ENCODE assay signal across 17 mouse cellular contexts in the genomic region with DNA sequence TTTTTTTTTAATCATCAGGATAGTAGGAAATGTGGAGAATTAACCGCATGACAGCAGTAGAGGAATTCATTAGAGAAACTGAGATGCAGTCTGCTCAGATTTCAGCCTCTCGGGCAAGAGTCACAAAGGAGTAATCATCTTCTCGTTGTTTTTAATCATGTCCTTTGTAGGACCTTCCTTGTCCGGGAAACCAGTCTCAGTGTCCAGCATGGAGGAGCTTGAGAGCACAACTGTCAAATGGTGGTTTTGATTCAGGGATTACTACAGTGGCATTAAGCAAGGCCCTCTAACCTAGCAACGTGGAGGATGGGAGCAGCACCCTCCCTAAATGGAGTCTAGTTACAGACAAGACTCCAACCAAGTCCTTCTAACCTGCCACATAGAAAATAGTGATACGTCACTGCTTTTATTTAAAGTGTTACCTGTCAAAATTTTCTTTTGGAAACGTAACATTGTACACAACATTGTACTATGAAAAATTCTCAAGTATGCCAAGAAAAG.
DNase-seq lines count a peak whose midpoint lies in the region; ATAC-seq lines count a peak whose summit lies in the region.
"Had no signal": no experiment of that assay in that cellular context is flagged by ENCODE, and none has a peak within 500 bp of the region (broad histone marks: within the 10 kb centered on the region; RNA-seq: fewer than 3 reads in every experiment).

No protein-coding gene starts in this region.

- H3K36me3 ChIP-seq in embryonic facial prominence, embryonic 13.5 days = no peaks in the 10 kb centered on the region; the same call in 1 of the 2 replicates
- no peaks in the 10 kb centered on the region for H3K36me3 ChIP-seq in embryonic facial prominence, embryonic 10.5 days (replicated peaks)
- no peaks in the 10 kb centered on the region for H3K36me3 ChIP-seq in kidney, embryonic 16.5 days (ENCODE audit: insufficient read depth, low read length)
- H3K36me3 ChIP-seq in embryonic facial prominence, embryonic 15.5 days = no peaks in the 10 kb centered on the region
- H3K36me3 ChIP-seq: heart, embryonic 12.5 days; hindbrain, embryonic 15.5 days had no signal

- H3K27ac ChIP-seq in embryonic facial prominence, embryonic 13.5 days = peak overlapping the region; percentile 71; the same call in 1 of the 2 replicates
- H3K27ac ChIP-seq in embryonic facial prominence, embryonic 10.5 days (replicated peaks) = no peak overlapping the region
- H3K27ac ChIP-seq in kidney, embryonic 16.5 days (ENCODE audit: low read length) = peak overlapping the region; percentile 88
- H3K27ac ChIP-seq in embryonic facial prominence, embryonic 15.5 days (replicated peaks) = peak overlapping the region; percentile 63; the same call in 1 of the 2 replicates
- H3K27ac ChIP-seq: gastrocnemius, adult 2 months; hindbrain, embryonic 15.5 days had no signal

- WGBS in embryonic facial prominence, embryonic 13.5 days = 50% methylated on average over 7 of the region's 7 CpGs
- WGBS in embryonic facial prominence, embryonic 10.5 days = 69% methylated on average over 7 of the region's 7 CpGs
- WGBS in kidney, embryonic 16.5 days = 45% methylated on average over 7 of the region's 7 CpGs
- 48% methylated on average over 7 of the region's 7 CpGs for WGBS in embryonic facial prominence, embryonic 15.5 days

- no peak overlapping the region for H3K4me2 ChIP-seq in embryonic facial prominence, embryonic 13.5 days
- no peak overlapping the region for H3K4me2 ChIP-seq in kidney, embryonic 16.5 days (replicated peaks; ENCODE audit: low read depth, low read length)
- no peak overlapping the region for H3K4me2 ChIP-seq in embryonic facial prominence, embryonic 15.5 days (replicated peaks)
- H3K4me2 ChIP-seq: heart, embryonic 12.5 days; hindbrain, embryonic 15.5 days had no signal

- H3K9me3 ChIP-seq in embryonic facial prominence, embryonic 13.5 days = peaks cover 14% of the 10 kb centered on the region
- peaks cover 11% of the 10 kb centered on the region; the same call in 1 of the 2 replicates for H3K9me3 ChIP-seq in embryonic facial prominence, embryonic 10.5 days
- H3K9me3 ChIP-seq in kidney, embryonic 16.5 days (ENCODE audit: low read length) = peaks cover 4% of the 10 kb centered on the region
- no peaks in the 10 kb centered on the region for H3K9me3 ChIP-seq in embryonic facial prominence, embryonic 15.5 days (replicated peaks)
- H3K9me3 ChIP-seq: heart, embryonic 12.5 days had no signal

- H3K4me3 ChIP-seq in embryonic facial prominence, embryonic 13.5 days = no peak overlapping the region
- H3K4me3 ChIP-seq in embryonic facial prominence, embryonic 10.5 days = no peak overlapping the region
- H3K4me3 ChIP-seq in kidney, embryonic 16.5 days (ENCODE audit: low read length) = no peak overlapping the region
- no peak overlapping the region for H3K4me3 ChIP-seq in embryonic facial prominence, embryonic 15.5 days (replicated peaks)
- H3K4me3 ChIP-seq: gastrocnemius, adult 2 months; heart, embryonic 12.5 days; hindbrain, embryonic 15.5 days had no signal

- no peak for ATAC-seq in embryonic facial prominence, embryonic 13.5 days (ENCODE audit: insufficient number of reproducible peaks, insufficient read depth, low FRiP score, low TSS enrichment, low read depth)
- peak; percentile 50; the same call in 1 of the 2 replicates for ATAC-seq in kidney, embryonic 16.5 days (ENCODE audit: low FRiP score, low TSS enrichment)
- no peak for ATAC-seq in embryonic facial prominence, embryonic 15.5 days (ENCODE audit: insufficient number of reproducible peaks, low FRiP score, low TSS enrichment, low read depth)
- ATAC-seq: forebrain, embryonic 14.5 days had no signal

- intact Hi-C loops in left cerebral cortex, postnatal 14 days (cut with DNase I) = no loop called here

- peaks cover 7% of the 10 kb centered on the region; the same call in 1 of the 2 replicates for H3K4me1 ChIP-seq in embryonic facial prominence, embryonic 13.5 days
- H3K4me1 ChIP-seq in embryonic facial prominence, embryonic 10.5 days = peaks cover 8% of the 10 kb centered on the region; the same call in 1 of the 2 replicates
- peaks cover 12% of the 10 kb centered on the region for H3K4me1 ChIP-seq in kidney, embryonic 16.5 days (ENCODE audit: insufficient read depth, low read length)
- H3K4me1 ChIP-seq in embryonic facial prominence, embryonic 15.5 days = peaks cover 15% of the 10 kb centered on the region
- H3K4me1 ChIP-seq: heart, embryonic 12.5 days; hindbrain, embryonic 15.5 days had no signal

- H3K9ac ChIP-seq in embryonic facial prominence, embryonic 13.5 days = no peak overlapping the region
- no peak overlapping the region for H3K9ac ChIP-seq in kidney, embryonic 16.5 days (replicated peaks; ENCODE audit: low read length)
- H3K9ac ChIP-seq in embryonic facial prominence, embryonic 15.5 days = no peak overlapping the region
- H3K9ac ChIP-seq: heart, embryonic 12.5 days; hindbrain, embryonic 15.5 days had no signal

- no peaks in the 10 kb centered on the region for H3K27me3 ChIP-seq in embryonic facial prominence, embryonic 13.5 days
- no peaks in the 10 kb centered on the region for H3K27me3 ChIP-seq in embryonic facial prominence, embryonic 10.5 days (replicated peaks; ENCODE audit: low read depth, poor library complexity, severe bottlenecking)
- H3K27me3 ChIP-seq in kidney, embryonic 16.5 days (ENCODE audit: insufficient read depth, low read length) = no peaks in the 10 kb centered on the region
- no peaks in the 10 kb centered on the region for H3K27me3 ChIP-seq in embryonic facial prominence, embryonic 15.5 days
- H3K27me3 ChIP-seq: heart, embryonic 12.5 days; hindbrain, embryonic 15.5 days had no signal

- no peak for DNase-seq in embryonic facial prominence, embryonic 10.5 days (ENCODE audit: low spot score)
- no peak for DNase-seq in kidney, adult 9 months
- peak; percentile 60 for DNase-seq in retina, postnatal 1 day
- no peak for DNase-seq in retina, embryonic 14.5 days (ENCODE audit: low spot score)
- no peak for DNase-seq in left cerebral cortex, postnatal 14 days (ENCODE audit: low spot score in 2 of 2)
- DNase-seq: adrenal gland, adult 2 months; adrenal gland, postnatal 25 days; cerebellum, adult 2 months; cerebellum, postnatal 10 days; gastrocnemius, adult 2 months; gastrocnemius, postnatal 25 days had no signal
